Mouse (Mus musculus) left cerebral cortex, postnatal 14 days (tissue): ENCODE measurements at regions not wholly inside any gene's neighbourhood (a gene's known extent, or its start where the extent isn't known, plus 50 kb on each side); places are given as distances from the start of the nearest gene placed in this dataset.
"Not testable (repeated sequence)": the region's sequence is repeated elsewhere in the genome, so short reads cannot be mapped to it uniquely, and the experiment has no call there.

ENCODE experiments used
- DNase-seq, 2 experiments: peaks; one replicate each; pipeline ENCODE4 v3.0.0; 2021 to 2022; ENCODE audit warnings: low spot score in 2 of 2, mixed read lengths in 1 of 2
- intact Hi-C: fragments of 180-260 bp; cut with DNase I; formaldehyde crosslinking; loops from one replicate; pipeline ENCODE4 v1.15.1; 2025

GRCm38 (mm10) chr12:14260288-14260687 is 108.4 kb upstream of the Fam84a start:
- intact Hi-C loops = no loop called here
- no peak for DNase-seq

DNA sequence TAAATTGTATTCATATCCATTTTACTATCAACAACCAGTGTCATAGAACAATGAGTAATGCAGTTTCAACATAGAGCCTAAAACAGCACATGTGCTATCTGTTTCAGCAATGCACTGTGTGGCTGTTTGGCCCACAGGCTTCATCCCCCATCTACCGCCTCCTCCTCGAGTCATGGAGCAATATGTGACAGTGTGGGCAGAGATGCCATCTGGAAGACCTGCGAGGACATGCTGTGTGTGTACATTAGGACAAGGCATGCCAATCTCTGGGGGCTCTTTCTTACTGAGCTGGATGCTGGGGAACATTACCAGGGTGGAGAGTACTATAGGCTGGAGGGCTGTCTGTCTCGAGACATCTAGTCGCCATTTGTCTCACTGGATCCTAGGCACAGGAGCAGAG is 101.5 kb upstream of the Fam84a start:
- intact Hi-C loops = no loop called here
- peak in 1 of 2 experiments; percentile 4 for DNase-seq

- intact Hi-C loops = no loop called here
- no peak for DNase-seq
Observed at GRCm38 (mm10) chr12:14250124-14250523, 98.3 kb upstream of the Fam84a start.

- DNase-seq, intact Hi-C loops: not testable (repeated sequence)
Observed at GRCm38 (mm10) chr12:14242720-14243119, 90.9 kb upstream of the Fam84a start.

DNA sequence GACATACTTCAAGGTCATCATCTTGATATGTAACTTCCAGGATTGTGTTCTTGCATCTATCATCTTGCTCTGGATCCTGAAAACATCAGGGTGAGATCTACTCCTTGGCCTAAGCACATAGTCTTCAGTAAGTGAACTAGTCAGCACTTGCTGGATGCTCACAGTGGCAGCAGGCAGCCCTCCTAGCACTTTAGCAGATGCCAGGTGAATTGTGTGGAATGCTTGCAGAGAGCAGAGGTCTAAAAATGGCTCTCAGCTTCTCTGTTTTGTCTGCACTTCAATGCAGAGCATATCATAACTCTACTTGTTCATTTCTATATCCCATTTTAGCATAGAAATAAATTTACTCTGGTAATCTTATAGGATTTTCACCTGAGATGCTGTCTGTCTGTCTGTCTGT is 85.8 kb upstream of the Fam84a start:
- intact Hi-C loops = no loop called here
- DNase-seq = peak in 1 of 2 experiments; percentile 8

DNA sequence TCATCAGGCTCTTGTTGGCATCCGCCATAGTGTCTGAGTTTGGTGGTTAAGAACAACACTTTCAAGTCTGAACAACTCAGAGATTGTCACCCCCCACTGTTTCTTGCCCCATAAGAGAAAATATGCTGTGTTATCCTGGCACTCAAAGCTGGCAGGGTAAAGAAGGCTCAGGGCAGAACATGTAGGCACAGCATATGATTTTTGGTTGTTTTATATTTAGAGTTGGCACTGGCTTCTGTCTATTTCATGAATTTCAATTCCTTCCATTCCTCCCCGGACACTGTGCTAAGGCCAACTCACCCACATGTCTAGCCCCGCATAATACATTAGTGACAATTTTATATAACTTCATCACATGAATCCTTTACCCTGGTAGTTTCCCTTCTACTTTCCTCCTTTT is 83.5 kb upstream of the Fam84a start:
- DNase-seq = peak in 1 of 2 experiments; percentile 9
- intact Hi-C loops = no loop called here

DNA sequence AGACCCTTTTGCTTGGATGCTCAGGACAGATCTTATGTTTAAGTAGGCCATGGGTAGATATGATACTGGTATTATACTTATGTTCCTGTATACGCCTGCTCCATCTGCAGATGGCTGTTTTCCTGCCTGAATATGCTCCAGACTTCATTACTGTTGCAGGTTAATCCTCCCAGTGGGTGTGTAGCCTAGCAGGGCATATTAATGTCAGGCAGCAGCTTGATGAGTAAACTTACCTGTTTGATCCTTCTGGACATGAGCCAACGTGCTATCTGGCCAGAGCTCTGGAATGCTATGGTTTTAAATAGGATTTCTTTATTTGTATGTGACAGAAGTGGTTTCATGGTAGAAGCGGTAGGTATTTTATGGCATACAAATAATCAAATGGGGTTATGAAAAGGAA is 60.8 kb upstream of the Fam84a start:
- intact Hi-C loops = no loop called here
- DNase-seq = no peak

DNA sequence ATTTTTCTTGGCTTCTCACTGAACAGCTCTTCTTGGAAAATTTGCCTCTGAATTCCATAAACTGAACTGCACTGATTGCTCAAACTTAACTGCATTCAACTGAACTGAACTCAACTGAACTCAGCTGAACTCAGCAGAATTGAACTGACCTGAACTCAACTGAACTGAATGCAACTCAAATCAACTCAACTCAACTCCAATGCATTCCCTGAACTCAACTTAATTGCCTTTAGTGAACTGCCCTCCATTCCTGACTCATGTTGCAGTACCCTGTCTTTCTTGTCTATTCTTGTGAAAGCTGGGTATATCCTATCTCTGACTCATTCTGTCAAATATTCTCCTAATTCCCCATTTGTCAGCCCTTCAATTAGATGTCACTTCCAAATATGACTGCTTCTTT is 58.0 kb upstream of the Fam84a start:
- intact Hi-C loops = no loop called here
- DNase-seq = no peak

GRCm38 (mm10) chr12:14207288-14207687 is 55.4 kb upstream of the Fam84a start:
- intact Hi-C loops = no loop called here

DNA sequence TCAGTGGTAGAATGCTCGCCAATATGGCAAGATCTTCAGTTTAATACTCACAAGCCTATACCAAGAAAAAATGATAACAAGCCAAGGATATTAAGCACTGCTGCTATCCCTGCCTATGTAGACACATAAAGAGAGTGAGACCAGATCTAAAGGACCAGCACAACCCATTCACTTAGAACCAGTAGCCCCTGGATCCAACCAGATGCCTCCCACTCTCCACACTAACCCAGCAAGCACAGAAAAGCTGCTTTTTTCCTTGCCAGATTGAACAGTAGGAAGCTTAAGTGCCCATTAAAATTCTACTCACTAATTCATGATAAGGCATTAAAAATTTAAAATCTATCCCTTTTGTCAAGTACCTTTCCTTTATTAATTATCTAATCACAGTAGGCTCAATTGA is 52.6 kb upstream of the Fam84a start:
- DNase-seq = no peak
- intact Hi-C loops = no loop called here

More at GRCm38 (mm10) chr12:14207288-14207687, 55.4 kb upstream of the Fam84a start:
- DNase-seq = no peak
